Mouse (Mus musculus): ENCODE measurements around the gene Flrt3. TPM values are rescaled to one million over a fixed set of nuclear protein-coding genes. Genes with fewer than 3 reads are reported as not detected.

Flrt3 gene
- total and polyA plus RNA-seq, 3 experiments: not detected

GRCm38 (mm10) chr2:140692461-140692860, 21.2 kb upstream of the Flrt3 start:
- H3K27ac ChIP-seq (ENCODE audit: control insufficient read depth, low read depth, low read length): no peak overlapping the region
- H3K9ac ChIP-seq (ENCODE audit: control insufficient read depth, low read depth, low read length, poor library complexity, severe bottlenecking): no peak overlapping the region
- TF ChIP-seq NRF1 (IDR thresholded peaks at IDR 0.05; ENCODE audit: insufficient read depth, low read depth, low read length, poor library complexity, severe bottlenecking): no peak
- no peak for TF ChIP-seq GATA1 (IDR thresholded peaks at IDR 0.05; ENCODE audit: low read depth, low read length)
- TF ChIP-seq RCOR1 (IDR thresholded peaks at IDR 0.05; ENCODE audit: low read depth, low read length): no peak
- no peak for TF ChIP-seq TCF12 (IDR thresholded peaks at IDR 0.05; ENCODE audit: low read depth, low read length)
- TF ChIP-seq USF2 (IDR thresholded peaks at IDR 0.05; ENCODE audit: borderline replicate concordance in 1 of 2, insufficient read depth in 1 of 2, low read depth in 1 of 2, low read length in 2 of 2): no peak
- no peak for TF ChIP-seq E2F4 (IDR thresholded peaks at IDR 0.05; ENCODE audit: borderline replicate concordance, low read depth, low read length)
- no peak for TF ChIP-seq NELFE (IDR thresholded peaks at IDR 0.05; ENCODE audit: low read depth, low read length)
- no peaks in the 10 kb centered on the region for H3K9me3 ChIP-seq (replicated peaks; ENCODE audit: insufficient read depth, low read length)
- no peak overlapping the region for H3K4me3 ChIP-seq (ENCODE audit: control insufficient read depth in 1 of 2, insufficient read depth in 1 of 2, low read depth in 2 of 2, low read length in 2 of 2)
- H3K79me2 ChIP-seq (ENCODE audit: control insufficient read depth, insufficient read depth, low read length, poor library complexity): no peaks in the 10 kb centered on the region
- no peaks in the 10 kb centered on the region for H3K27me3 ChIP-seq (ENCODE audit: control insufficient read depth in 1 of 2, insufficient read depth in 2 of 2, low read length in 2 of 2)
- no peaks in the 10 kb centered on the region for H3K4me1 ChIP-seq (ENCODE audit: control insufficient read depth in 1 of 2, insufficient read depth in 2 of 2, low read length in 2 of 2)
- DNase-seq (ENCODE audit: low read depth, low spot score): no peak
- no peaks in the 10 kb centered on the region for H3K36me3 ChIP-seq (ENCODE audit: control insufficient read depth in 1 of 2, insufficient read depth in 2 of 2, low read length in 2 of 2)

DNA sequence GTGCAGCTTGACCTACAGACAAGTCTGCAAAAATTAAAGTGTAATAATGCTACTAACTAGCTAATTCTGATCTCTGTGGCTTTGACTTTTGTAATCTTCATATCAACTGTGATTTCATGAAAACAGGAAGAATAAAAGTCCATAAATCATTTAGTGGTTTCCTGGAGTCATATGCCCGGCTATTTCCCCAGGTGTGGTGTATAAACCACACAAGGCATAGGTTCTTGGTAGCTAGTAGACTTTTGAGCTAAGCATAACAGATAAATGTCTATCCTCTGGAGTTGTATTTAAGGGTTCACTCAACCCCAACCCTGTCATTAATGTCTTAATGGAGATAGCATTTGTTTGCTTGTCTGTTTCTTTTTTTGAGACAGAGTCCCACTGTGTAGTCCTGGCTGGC, 20.1 kb upstream of the Flrt3 start:
- DNase-seq (ENCODE audit: low read depth, low spot score): no peak
- TF ChIP-seq RAD21 (IDR thresholded peaks at IDR 0.05; ENCODE audit: low read depth, low read length): no peak
- no peak for TF ChIP-seq CHD2 (IDR thresholded peaks at IDR 0.05; ENCODE audit: low read length)
- TF ChIP-seq POLR2AphosphoS5 (IDR thresholded peaks at IDR 0.05; ENCODE audit: borderline replicate concordance, low read depth, low read length): no peak
- TF ChIP-seq CTCF (IDR thresholded peaks at IDR 0.05 in 2 of 3, conservative IDR thresholded peaks at IDR 0.05 in 1 of 3; ENCODE audit: control insufficient read depth in 1 of 3, insufficient read depth in 1 of 3, low read depth in 2 of 3, low read length in 3 of 3, poor library complexity in 1 of 3, severe bottlenecking in 1 of 3): no peak
- TF ChIP-seq ZKSCAN1 (IDR thresholded peaks at IDR 0.05; ENCODE audit: low read depth, low read length): no peak
- TF ChIP-seq ZMIZ1 (IDR thresholded peaks at IDR 0.05; ENCODE audit: low read depth, low read length): no peak
- no peak for TF ChIP-seq EP300 (IDR thresholded peaks at IDR 0.05; ENCODE audit: low read depth in 1 of 2, low read length in 2 of 2)
- no peak for TF ChIP-seq NRF1 (IDR thresholded peaks at IDR 0.05; ENCODE audit: insufficient read depth, low read depth, low read length, poor library complexity, severe bottlenecking)
- no peak for TF ChIP-seq USF2 (IDR thresholded peaks at IDR 0.05; ENCODE audit: borderline replicate concordance in 1 of 2, insufficient read depth in 1 of 2, low read depth in 1 of 2, low read length in 2 of 2)
- no peaks in the 10 kb centered on the region for H3K27me3 ChIP-seq (ENCODE audit: control insufficient read depth in 1 of 2, insufficient read depth in 2 of 2, low read length in 2 of 2)
- no peaks in the 10 kb centered on the region for H3K9me3 ChIP-seq (replicated peaks; ENCODE audit: insufficient read depth, low read length)
- H3K79me2 ChIP-seq (ENCODE audit: control insufficient read depth, insufficient read depth, low read length, poor library complexity): no peaks in the 10 kb centered on the region
- H3K36me3 ChIP-seq (ENCODE audit: control insufficient read depth in 1 of 2, insufficient read depth in 2 of 2, low read length in 2 of 2): no peaks in the 10 kb centered on the region
- no peak overlapping the region for H3K9ac ChIP-seq (ENCODE audit: control insufficient read depth, low read depth, low read length, poor library complexity, severe bottlenecking)
- H3K4me3 ChIP-seq (ENCODE audit: control insufficient read depth in 1 of 2, insufficient read depth in 1 of 2, low read depth in 2 of 2, low read length in 2 of 2): no peak overlapping the region
- H3K4me1 ChIP-seq (ENCODE audit: control insufficient read depth in 1 of 2, insufficient read depth in 2 of 2, low read length in 2 of 2): no peaks in the 10 kb centered on the region
- H3K27ac ChIP-seq (ENCODE audit: control insufficient read depth, low read depth, low read length): no peak overlapping the region

DNA sequence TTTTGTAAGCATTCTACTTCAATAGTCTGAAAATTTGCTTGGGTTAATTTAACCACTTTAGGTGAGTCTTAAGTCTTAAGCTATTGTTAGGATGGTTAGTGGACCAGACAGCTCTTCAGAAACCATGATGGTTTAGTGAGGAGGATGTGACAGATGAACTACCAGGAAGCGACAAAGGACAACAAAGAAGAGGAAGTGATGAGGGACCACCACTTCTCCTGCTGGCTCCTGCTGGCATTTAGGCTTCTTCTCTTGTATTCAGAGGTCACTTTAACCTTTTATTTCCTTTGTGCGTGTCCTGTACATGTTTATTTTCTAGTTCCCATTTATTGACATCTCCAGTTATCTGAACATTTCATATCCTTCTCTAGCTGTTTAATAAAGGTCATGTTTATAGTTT, 19.6 kb upstream of the Flrt3 start:
- H3K9ac ChIP-seq (ENCODE audit: control insufficient read depth, low read depth, low read length, poor library complexity, severe bottlenecking): no peak overlapping the region
- no peak overlapping the region for H3K27ac ChIP-seq (ENCODE audit: control insufficient read depth, low read depth, low read length)
- no peaks in the 10 kb centered on the region for H3K79me2 ChIP-seq (ENCODE audit: control insufficient read depth, insufficient read depth, low read length, poor library complexity)
- H3K9me3 ChIP-seq (replicated peaks; ENCODE audit: insufficient read depth, low read length): no peaks in the 10 kb centered on the region
- H3K36me3 ChIP-seq (ENCODE audit: control insufficient read depth in 1 of 2, insufficient read depth in 2 of 2, low read length in 2 of 2): no peaks in the 10 kb centered on the region
- H3K27me3 ChIP-seq (ENCODE audit: control insufficient read depth in 1 of 2, insufficient read depth in 2 of 2, low read length in 2 of 2): no peaks in the 10 kb centered on the region
- no peak for DNase-seq (ENCODE audit: low read depth, low spot score)
- H3K4me3 ChIP-seq (ENCODE audit: control insufficient read depth in 1 of 2, insufficient read depth in 1 of 2, low read depth in 2 of 2, low read length in 2 of 2): no peak overlapping the region
- no peaks in the 10 kb centered on the region for H3K4me1 ChIP-seq (ENCODE audit: control insufficient read depth in 1 of 2, insufficient read depth in 2 of 2, low read length in 2 of 2)
- no peak for TF ChIP-seq TAL1 (IDR thresholded peaks at IDR 0.05; ENCODE audit: low read length)
- TF ChIP-seq RAD21 (IDR thresholded peaks at IDR 0.05; ENCODE audit: low read depth, low read length): no peak
- no peak for TF ChIP-seq CHD1 (IDR thresholded peaks at IDR 0.05; ENCODE audit: low read depth, low read length)
- TF ChIP-seq E2F4 (IDR thresholded peaks at IDR 0.05; ENCODE audit: borderline replicate concordance, low read depth, low read length): no peak
- no peak for TF ChIP-seq POLR2AphosphoS5 (IDR thresholded peaks at IDR 0.05; ENCODE audit: borderline replicate concordance, low read depth, low read length)
- TF ChIP-seq ELF1 (IDR thresholded peaks at IDR 0.05; ENCODE audit: low read depth, low read length): no peak
- TF ChIP-seq BHLHE40 (IDR thresholded peaks at IDR 0.05; ENCODE audit: borderline replicate concordance, low read depth, low read length): no peak
- TF ChIP-seq ZMIZ1 (IDR thresholded peaks at IDR 0.05; ENCODE audit: low read depth, low read length): no peak
